Mouse (Mus musculus) midbrain, embryonic 14.5 days (tissue): ENCODE results near the gene Spatc1l. TPM values are rescaled to one million over a fixed set of nuclear protein-coding genes. Genes with fewer than 3 reads are reported as not detected.

Experiments
- polyA plus RNA-seq: library from polyadenylated mRNA; unstranded; fragments of >200 nt; fragmentation: Nextera tagmentation; extraction: Ambion mirVana; gene quantifications from 2 replicates; pipeline ENCODE4 v1.2.1, GENCODE M21; 2014

Spatc1l gene
- polyA plus RNA-seq, 1 experiment from 2014 or later: not detected

Other genes with a start within 250 kb of the Spatc1l start
- 9.3 and 12.9 TPM in 2 replicates for gene Dip2a, start 217.0 kb upstream of the Spatc1l start, polyA plus RNA-seq
- not detected in 2 replicates for gene AC141477.1, start 121.8 kb upstream of the Spatc1l start, polyA plus RNA-seq
- gene Pcnt, start 119.5 kb upstream of the Spatc1l start, polyA plus RNA-seq: 7.0 and 11.9 TPM in 2 replicates
- not detected in 2 replicates for gene 2610028H24Rik, start 113.2 kb upstream of the Spatc1l start, polyA plus RNA-seq
- 71.2 and 78.3 TPM in 2 replicates for gene Mcm3ap, start 93.3 kb upstream of the Spatc1l start, polyA plus RNA-seq
- 5.3 and 5.5 TPM in 2 replicates for gene Ybey, start 93.2 kb upstream of the Spatc1l start, polyA plus RNA-seq
- gene Lss, start 30.7 kb upstream of the Spatc1l start, polyA plus RNA-seq: 36.8 and 45.9 TPM in 2 replicates
- not detected in 2 replicates for gene Ftcd, start 13.4 kb downstream of the Spatc1l start, polyA plus RNA-seq
- 1.6 and 11.4 TPM in 2 replicates for gene Col6a2, start 61.4 kb downstream of the Spatc1l start, polyA plus RNA-seq
- 0.54 and 15.7 TPM in 2 replicates for gene Col6a1, start 163.9 kb downstream of the Spatc1l start, polyA plus RNA-seq